Mouse (Mus musculus) heart, embryonic 11.5 days (tissue): ENCODE results near the gene Mdm2. TPM values are rescaled to one million over a fixed set of nuclear protein-coding genes. Genes with fewer than 3 reads are reported as not detected.

Experiments
- ATAC-seq: fragments of 200-750 bp; cut with Nextera tagmentation; replicated peaks from 2 replicates; pipeline ENCODE4 v1.8.0; 2017; ENCODE audit warnings: moderate library complexity; ENCODE audit not compliant: insufficient number of reproducible peaks, low FRiP score, low TSS enrichment
- H3K27ac ChIP-seq: fragments of 300-500 bp; sonication (generic); 2 replicates; pipeline ENCODE4 v1.5.1; 2014; ENCODE audit warnings: mild to moderate bottlenecking, low read depth, low read length
- H3K27me3 ChIP-seq: fragments of 300-500 bp; sonication (generic); 2 replicates; pipeline ENCODE4 v1.6.1; 2014; ENCODE audit warnings: mild to moderate bottlenecking, low read length, mixed read lengths; ENCODE audit not compliant: control insufficient read depth, insufficient read depth
- H3K36me3 ChIP-seq: fragments of 300-500 bp; sonication (generic); 2 replicates; pipeline ENCODE4 v1.6.1; 2014; ENCODE audit warnings: mild to moderate bottlenecking, low read length, moderate library complexity, mixed read lengths; ENCODE audit not compliant: control insufficient read depth, insufficient read depth
- H3K4me1 ChIP-seq: fragments of 300-500 bp; sonication (generic); 2 replicates; pipeline ENCODE4 v1.6.1; 2014; ENCODE audit warnings: low read length; ENCODE audit not compliant: control insufficient read depth, insufficient read depth
- H3K4me2 ChIP-seq: fragments of 300-500 bp; sonication (generic); 2 replicates; pipeline ENCODE4 v1.6.1; 2014; ENCODE audit warnings: mild to moderate bottlenecking, moderate library complexity
- H3K4me3 ChIP-seq: fragments of 300-500 bp; sonication (generic); 2 replicates; pipeline ENCODE4 v1.5.1; 2014; ENCODE audit warnings: low read depth, low read length
- H3K9ac ChIP-seq: fragments of 300-500 bp; sonication (generic); 2 replicates; pipeline ENCODE4 v1.6.1; 2014; ENCODE audit warnings: mild to moderate bottlenecking, low read depth, low read length, moderate library complexity
- H3K9me3 ChIP-seq: fragments of 300-500 bp; sonication (generic); replicated peaks from 2 replicates; pipeline ENCODE4 v1.6.1; 2016; ENCODE audit warnings: low read length; ENCODE audit not compliant: control insufficient read depth
- WGBS: fragments of 180-500 bp; shearing (Covaris S2); extraction: QIAGEN DNeasy Blood & Tissue Kit; methylation state at CpG from one replicate; pipeline ENCODE4 v1.1.7; 2014; ENCODE audit not compliant: insufficient replicate concordance; 5-methylcytosine and 5-hydroxymethylcytosine counted together
- polyA plus RNA-seq: library from polyadenylated mRNA; unstranded; fragments of >200 nt; fragmentation: Nextera tagmentation; extraction: Ambion mirVana; gene quantifications from 2 replicates; pipeline ENCODE4 v1.2.1, GENCODE M21; 2014

The Mdm2 gene
- polyA plus RNA-seq, 1 experiment from 2014 or later = 62.2 TPM

DNA sequence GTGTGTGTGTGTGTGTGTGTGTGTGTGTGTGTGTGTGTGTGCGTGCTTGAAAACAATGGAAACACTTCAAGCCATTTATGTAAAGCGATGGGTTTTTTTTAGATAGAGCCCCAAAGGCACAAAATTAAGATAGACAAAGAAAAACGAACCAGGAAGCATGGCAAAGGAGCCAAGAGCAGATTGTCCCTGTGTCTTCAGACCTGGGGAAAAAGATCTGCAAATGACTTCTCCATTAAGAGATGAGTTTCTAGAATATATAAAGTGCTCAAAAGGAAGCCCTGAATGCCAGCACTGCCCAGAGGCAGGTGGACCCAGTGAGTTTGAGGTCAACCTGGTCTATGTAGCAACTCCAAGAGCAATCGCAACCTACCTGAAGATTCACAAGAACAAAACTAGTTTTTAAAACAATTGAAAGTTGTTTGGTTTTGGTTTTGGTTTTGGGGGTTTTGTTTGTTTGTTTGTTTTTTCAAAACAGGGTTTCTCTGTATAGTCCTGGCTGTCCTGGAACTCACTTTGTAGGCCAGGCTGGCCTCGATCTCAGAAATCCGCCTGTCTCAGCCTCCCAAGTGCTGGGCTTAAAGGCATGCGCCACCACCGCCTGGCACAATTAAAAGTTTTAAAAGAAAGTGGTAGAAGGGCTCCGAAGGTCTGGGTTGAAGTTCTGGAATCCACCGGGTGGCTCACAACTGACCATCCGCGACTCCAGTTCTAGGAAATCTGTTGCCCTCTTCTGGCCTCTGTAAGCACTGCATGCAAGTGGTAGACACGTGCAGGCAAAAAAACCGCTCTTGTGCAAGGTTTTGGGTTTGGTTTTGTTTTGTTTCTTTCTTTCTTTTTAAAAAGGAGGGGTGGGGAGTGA lies 28.3 kb downstream of the Mdm2 start:
- no peaks in the 10 kb centered on the region for H3K4me1 ChIP-seq
- no peak for ATAC-seq
- no peaks in the 10 kb centered on the region for H3K36me3 ChIP-seq
- H3K4me3 ChIP-seq = no peak overlapping the region
- no peak overlapping the region for H3K9ac ChIP-seq
- H3K27ac ChIP-seq = no peak overlapping the region
- H3K9me3 ChIP-seq = no peaks in the 10 kb centered on the region
- H3K4me2 ChIP-seq = no peak overlapping the region
- WGBS = 67% methylated on average over 14 of the region's 14 CpGs
- H3K27me3 ChIP-seq = no peaks in the 10 kb centered on the region

DNA sequence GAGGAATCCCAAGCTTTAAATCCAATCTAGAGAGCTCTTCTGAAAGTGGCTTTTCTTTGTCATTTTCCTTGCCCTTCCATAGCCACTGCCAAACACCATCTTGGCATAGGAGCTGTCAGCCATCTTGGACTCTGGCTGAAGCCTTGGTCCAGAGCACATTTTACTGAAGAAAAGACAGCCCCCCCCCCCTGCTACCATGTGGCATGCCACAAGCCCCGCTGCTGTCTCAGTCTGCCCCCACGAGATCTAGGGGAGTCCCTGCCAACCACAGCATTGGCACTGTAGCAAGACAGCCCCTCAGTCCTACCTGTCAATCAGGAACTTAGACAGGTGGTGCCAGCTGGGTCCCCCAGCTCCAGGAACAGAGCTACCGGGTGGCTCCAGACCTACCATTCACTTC lies 29.0 kb downstream of the Mdm2 start:
- H3K36me3 ChIP-seq = no peaks in the 10 kb centered on the region
- no peak overlapping the region for H3K9ac ChIP-seq
- 0 out of 2 replicates have a peak, but pooled peaks cover 1% of the 10 kb centered on the region for H3K4me1 ChIP-seq
- H3K27me3 ChIP-seq = no peaks in the 10 kb centered on the region
- H3K27ac ChIP-seq = no peak overlapping the region
- no peak overlapping the region for H3K4me3 ChIP-seq
- no peak for ATAC-seq
- H3K4me2 ChIP-seq = no peak overlapping the region
- WGBS = 89% methylated on average over 3 of the region's 3 CpGs
- no peaks in the 10 kb centered on the region for H3K9me3 ChIP-seq

DNA sequence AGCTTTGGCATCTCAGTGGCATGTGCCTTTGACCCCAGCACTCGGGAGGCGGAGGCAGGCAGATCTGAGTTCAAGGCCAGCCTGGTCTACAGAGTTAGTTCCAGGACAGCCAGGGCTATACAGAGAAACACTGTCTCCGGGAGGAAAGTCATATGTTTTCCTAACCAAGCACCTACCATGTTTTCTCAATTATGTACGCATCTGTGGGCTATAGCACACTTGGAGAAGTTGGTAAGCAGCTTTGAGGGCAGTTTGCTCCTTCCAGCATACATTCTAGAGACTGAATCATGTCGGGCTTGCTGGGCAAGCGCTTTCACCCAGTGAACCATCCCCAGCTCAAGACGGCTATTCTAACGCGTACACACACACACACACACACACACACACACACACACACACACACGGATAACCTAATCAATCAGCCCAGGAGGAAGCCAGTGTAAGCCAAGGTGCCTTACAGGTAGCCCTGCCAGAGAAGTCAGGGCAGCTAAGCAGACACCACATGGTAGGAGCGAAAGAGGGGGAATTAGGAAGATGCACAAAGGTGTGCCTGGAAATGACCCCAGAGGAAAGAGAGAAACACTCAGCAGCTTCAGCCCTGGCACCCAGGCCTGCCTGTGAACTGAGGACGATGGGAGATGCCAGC lies 29.6 kb downstream of the Mdm2 start:
- H3K4me2 ChIP-seq = no peak overlapping the region
- 88% methylated on average over 12 of the region's 12 CpGs for WGBS
- no peaks in the 10 kb centered on the region for H3K36me3 ChIP-seq
- H3K4me1 ChIP-seq = 0 out of 2 replicates have a peak, but pooled peaks cover 5% of the 10 kb centered on the region
- no peaks in the 10 kb centered on the region for H3K27me3 ChIP-seq
- ATAC-seq = no peak
- no peak overlapping the region for H3K9ac ChIP-seq
- H3K27ac ChIP-seq = no peak overlapping the region
- H3K4me3 ChIP-seq = no peak overlapping the region
- H3K9me3 ChIP-seq = no peaks in the 10 kb centered on the region

DNA sequence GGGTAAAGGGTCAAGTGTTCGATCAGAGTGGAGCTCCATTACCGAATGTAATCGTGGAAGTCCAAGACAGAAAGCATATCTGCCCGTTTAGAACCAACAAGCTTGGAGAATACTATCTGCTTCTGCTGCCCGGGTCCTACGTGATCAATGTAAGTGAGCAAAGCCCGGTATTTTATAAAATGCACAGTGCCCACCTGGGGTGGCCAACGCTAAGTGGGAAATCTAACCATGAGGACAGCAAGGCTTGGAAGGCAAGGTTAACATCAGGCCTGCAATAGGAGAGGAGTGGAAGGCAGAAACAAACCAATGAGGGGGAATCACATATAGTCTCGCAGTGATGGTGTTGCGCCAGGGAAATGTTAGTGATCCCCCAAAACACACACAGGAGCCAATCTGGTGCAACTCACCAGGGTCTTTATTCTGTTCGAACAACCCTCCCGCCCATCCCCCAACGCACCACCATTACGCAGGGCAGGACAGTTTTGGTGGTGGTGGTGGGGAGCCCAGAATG lies 30.5 kb downstream of the Mdm2 start:
- Histone ChIP-seq H3K9ac (no peak overlapping the region), H3K27me3 (no peaks in the 10 kb centered on the region), H3K4me2 (no peak overlapping the region), H3K9me3 (no peaks in the 10 kb centered on the region), H3K4me1 (0 out of 2 replicates have a peak, but pooled peaks cover 5% of the 10 kb centered on the region), H3K36me3 (no peaks in the 10 kb centered on the region), H3K4me3 (no peak overlapping the region), H3K27ac (no peak overlapping the region)
- ATAC-seq = no peak
- 89% methylated on average over 14 of the region's 14 CpGs for WGBS

DNA sequence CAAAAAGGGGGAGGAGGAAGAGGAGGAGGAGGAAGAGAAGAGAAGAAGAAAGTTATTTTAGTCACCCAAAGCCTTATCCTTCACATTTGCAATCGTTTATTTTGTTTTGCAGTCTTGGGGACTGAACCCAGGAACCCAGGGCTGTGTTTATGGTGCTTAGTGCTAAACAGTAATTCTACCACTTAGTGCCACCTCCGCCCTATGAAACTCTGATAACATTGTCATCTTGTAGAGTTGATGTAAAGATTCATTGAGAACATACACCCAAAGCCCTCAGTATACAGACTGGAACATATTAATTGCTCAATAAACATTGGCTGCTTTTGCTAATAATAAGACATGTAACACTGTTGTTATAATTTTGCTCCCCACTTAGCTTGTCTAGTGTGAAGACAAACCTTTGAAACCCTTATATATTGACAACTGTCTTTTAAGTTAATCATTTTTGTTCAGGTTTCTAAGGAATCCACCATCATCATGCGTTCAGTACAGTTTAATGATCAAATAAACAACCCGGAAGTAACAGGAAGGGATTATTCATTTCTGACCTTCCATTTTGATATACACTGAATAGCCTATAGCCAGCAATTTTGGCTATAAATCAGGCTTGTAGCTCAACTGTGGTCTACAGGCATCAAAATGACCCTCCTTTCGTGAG lies 31.4 kb downstream of the Mdm2 start:
- H3K9me3 ChIP-seq = no peaks in the 10 kb centered on the region
- no peak for ATAC-seq
- H3K9ac ChIP-seq = no peak overlapping the region
- WGBS = 80% methylated on average over 5 of the region's 5 CpGs
- 0 out of 2 replicates have a peak, but pooled peaks cover 5% of the 10 kb centered on the region for H3K4me1 ChIP-seq
- no peaks in the 10 kb centered on the region for H3K36me3 ChIP-seq
- H3K4me2 ChIP-seq = no peak overlapping the region
- no peak overlapping the region for H3K27ac ChIP-seq
- no peak overlapping the region for H3K4me3 ChIP-seq
- H3K27me3 ChIP-seq = no peaks in the 10 kb centered on the region

DNA sequence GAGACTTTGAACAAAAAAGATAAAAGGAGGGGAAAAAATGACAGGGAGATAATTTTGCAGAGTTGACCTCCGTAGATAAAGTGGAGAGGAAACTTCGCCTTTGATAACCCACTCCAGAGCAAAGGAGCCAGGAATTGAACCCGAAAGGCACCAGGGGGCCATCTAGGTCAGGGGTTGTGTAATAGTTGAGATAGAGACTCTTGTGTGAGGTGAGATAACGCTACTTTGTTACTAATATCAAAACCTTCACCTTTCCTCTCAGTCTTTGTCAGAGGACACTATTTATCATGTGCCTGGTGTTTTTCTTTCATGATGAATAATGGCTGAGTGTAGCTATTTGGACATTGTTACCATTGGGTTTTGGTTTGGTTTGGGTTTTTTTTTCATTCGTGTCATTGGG lies 32.2 kb downstream of the Mdm2 start:
- 0 out of 2 replicates have a peak, but pooled peaks cover 5% of the 10 kb centered on the region for H3K4me1 ChIP-seq
- no peak overlapping the region for H3K4me3 ChIP-seq
- H3K4me2 ChIP-seq = no peak overlapping the region
- no peaks in the 10 kb centered on the region for H3K36me3 ChIP-seq
- WGBS = 52% methylated on average over 5 of the region's 5 CpGs
- no peak overlapping the region for H3K9ac ChIP-seq
- H3K9me3 ChIP-seq = no peaks in the 10 kb centered on the region
- no peak for ATAC-seq
- H3K27ac ChIP-seq = no peak overlapping the region
- H3K27me3 ChIP-seq = no peaks in the 10 kb centered on the region

DNA sequence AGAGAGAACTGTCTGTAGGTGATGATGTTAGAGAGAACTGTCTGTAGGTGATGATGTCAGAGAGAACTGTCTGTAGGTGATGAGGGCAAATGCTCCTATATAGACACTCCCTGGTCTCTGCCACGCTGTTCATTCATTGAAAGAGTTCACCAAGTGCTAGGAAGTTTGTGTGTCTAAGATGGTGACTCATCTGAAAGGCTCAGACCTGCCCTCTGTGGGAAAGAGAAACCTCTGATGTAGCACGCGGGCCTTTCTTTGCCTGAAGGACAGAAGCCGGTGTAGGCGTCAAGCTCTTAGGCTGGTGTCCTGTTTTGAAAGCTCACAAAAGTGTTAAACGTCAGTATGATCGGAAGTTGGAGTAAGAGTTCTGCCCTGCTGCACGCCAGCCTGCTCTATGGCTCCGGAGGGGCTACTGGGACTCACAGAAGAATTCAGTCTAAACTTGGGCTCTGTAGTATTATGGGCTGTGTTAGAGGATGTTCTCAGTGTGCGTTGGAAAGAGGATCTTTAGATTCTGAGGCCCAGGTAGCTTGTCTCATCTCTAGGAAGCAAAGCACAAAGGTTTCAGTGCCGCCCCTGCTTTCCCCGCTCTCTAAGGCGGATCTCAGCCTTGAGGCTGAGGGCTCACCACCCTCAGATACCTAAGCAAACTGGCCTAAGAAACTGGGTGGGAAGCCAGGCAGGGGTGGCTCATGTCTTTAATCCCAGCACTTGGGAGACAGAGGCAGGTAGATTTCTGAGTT lies 32.9 kb downstream of the Mdm2 start:
- 0 out of 2 replicates have a peak, but pooled peaks cover 5% of the 10 kb centered on the region for H3K4me1 ChIP-seq
- no peak overlapping the region for H3K27ac ChIP-seq
- H3K4me2 ChIP-seq = no peak overlapping the region
- no peak overlapping the region for H3K4me3 ChIP-seq
- WGBS = 73% methylated on average over 13 of the region's 13 CpGs
- H3K27me3 ChIP-seq = no peaks in the 10 kb centered on the region
- H3K9me3 ChIP-seq = no peaks in the 10 kb centered on the region
- no peaks in the 10 kb centered on the region for H3K36me3 ChIP-seq
- ATAC-seq = no peak
- no peak overlapping the region for H3K9ac ChIP-seq
